Mouse (Mus musculus) bone marrow macrophage, adult 2 months (primary cell): ENCODE results near the gene Dnase1l2.

ENCODE experiments used
- CTCF ChIP-seq: IDR thresholded peaks from 2 replicates; pipeline ENCODE4 v1.5.1; 2012; ENCODE audit warnings: low read depth, mild to moderate bottlenecking, low read length, moderate library complexity
- POLR2A ChIP-seq: IDR thresholded peaks from 2 replicates; pipeline ENCODE4 v1.6.1; 2012; ENCODE audit warnings: mild to moderate bottlenecking, low read depth, low read length, borderline replicate concordance

- TF ChIP-seq CTCF (no peak), POLR2A (no peak)
Observed at GRCm38 (mm10) chr17:24416051-24416652, 26.8 kb downstream of the Dnase1l2 start.
